Mouse (Mus musculus) thymus, adult 2 months (tissue): ENCODE results near the gene Pitpna.

Experiments used
- CTCF ChIP-seq: fragments of 200-500 bp; IDR thresholded peaks from 2 replicates; pipeline ENCODE4 v1.5.1; 2012; ENCODE audit warnings: mild to moderate bottlenecking, control low read depth, low read length, moderate library complexity, borderline replicate concordance; ENCODE audit not compliant: control insufficient read depth, poor library complexity, insufficient read depth; ENCODE audit errors: extremely low read depth
- POLR2A ChIP-seq: fragments of 200-500 bp; IDR thresholded peaks from 2 replicates; pipeline ENCODE4 v1.6.1; 2012; ENCODE audit warnings: mild to moderate bottlenecking, low read length, control low read depth, moderate library complexity; ENCODE audit not compliant: control insufficient read depth, poor library complexity, insufficient read depth; ENCODE audit errors: extremely low read depth

- no peak for TF ChIP-seq POLR2A
- TF ChIP-seq CTCF, result no peak
These were observed 55.4 kb downstream of the Pitpna start for GRCm38 (mm10) chr11:75643323-75643722.
